Mouse (Mus musculus) T-cell, adult 66 days (primary cell): Measurements from ENCODE around the gene Gm17387. TPM values are rescaled to one million over a fixed set of nuclear protein-coding genes. Genes with fewer than 3 reads are reported as not detected.

Experiments used
- total RNA-seq, 2 experiments: library from RNA; stranded (reverse); gene quantifications; 3 replicates in 1 of 2; 4 replicates in 1 of 2; pipeline ENCODE4 v1.2.4; 2023

Gene Gm17387
- total RNA-seq, result not detected

DNA sequence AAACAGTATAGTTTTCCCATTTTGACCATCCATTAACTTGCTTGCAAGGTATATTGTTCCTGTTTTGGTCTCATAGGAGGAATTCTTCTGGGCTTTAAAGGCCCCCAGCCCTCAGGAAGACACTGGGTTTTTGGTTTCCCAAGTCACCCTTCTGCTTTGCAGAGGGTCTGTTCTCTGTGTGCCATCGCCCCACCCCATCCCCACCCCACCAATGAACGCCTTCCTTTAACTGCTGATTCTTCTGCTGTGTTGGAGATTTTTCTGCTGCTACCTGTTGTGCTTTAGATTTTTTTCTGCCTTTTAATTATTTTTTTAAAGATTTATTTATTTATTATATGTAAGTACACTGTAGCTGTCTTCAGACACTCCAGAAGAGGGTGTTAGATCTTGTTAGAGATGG is at the start of gene Gm17387:
TSS of gene Gm17387 (plus strand) at position 301 of the 400 bp plus-strand sequence.

DNA sequence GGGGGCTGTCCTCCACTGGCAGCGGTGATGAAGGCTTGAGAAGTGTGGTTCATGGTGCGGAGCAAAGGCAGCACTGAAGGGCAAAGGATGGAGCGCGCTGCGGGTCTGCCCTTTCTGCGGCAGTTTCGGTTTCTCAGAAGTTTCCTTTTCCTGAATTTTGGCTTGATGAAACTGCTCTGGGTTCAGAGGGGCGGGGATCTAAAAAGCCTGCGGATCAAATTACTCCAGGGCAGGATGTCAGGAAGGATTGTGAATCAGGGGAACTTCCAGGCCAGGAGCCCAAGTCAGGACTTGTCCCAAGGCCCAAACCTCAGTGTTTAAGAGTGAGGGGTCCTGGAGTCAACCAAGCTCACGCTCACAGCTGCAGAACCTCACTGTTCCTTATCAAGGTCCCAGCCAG is 18.3 kb upstream of the Gm17387 start, which contains the start of gene Ifitm3:
TSS of gene Ifitm3 (minus strand) at position 178 of the 400 bp plus-strand sequence.

DNA sequence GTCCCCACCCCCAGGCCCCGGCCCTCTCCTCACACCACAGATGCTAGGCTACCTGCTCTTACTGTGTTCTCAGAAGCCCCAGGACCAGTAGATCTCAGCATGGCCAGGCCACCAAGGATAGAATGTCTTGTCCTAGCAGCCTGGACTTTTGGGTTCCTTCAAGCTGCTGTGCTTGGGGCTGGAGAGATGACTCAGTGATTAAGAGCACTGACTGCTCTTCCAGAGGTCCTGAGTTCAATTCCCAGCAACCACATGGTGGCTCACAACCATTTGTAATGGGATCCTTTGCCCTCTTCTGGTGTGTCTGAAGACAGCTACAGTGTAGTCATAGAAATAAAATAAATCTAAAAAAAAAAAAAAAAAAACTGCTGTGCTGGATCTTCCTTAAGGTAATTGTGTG is 11.1 kb upstream of the Gm17387 start, which contains the start of gene Ifitm6:
TSS of gene Ifitm6 (minus strand) at position 101 of the 400 bp plus-strand sequence.

DNA sequence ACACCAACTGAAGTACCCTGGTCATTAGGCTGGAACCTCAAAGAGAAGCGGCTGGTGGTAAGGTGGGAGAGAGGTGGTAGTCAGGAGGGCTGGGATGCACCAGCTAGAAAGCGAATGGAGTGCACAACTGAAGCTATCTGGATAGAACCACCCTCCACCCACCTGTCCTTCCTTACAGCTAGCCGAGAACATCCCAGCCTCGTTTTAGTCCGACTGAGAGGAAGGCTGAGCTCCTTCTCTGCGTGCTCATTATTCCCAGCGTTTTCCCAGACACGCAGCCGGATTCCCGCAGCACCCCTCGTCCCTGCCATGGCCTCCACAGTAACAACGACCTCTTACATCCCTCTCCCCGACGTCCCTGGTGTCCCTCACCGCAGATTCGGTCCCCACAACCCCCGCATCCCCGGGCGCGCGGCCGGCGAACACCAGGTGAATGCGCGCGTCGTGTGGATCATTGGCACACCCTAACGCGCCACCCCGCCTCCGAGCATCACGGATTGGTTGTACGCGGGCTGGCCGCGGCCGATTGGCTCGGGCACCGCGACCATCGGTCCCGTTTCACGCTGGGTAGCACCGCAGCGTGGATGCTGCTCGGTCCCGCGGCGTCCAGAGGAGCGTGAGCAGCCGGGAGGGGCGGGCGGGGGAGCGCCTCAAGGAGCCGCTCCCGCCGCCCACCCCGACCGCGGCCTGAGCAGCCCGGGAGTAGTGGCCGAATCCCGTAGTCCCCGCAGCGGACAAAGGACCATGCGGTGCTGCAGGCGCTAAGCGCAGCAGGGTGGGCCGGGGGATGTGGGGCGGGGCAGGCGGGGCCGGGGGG is 31.7 kb downstream of the Gm17387 start, which contains the start of gene B4galnt4:
TSS of gene B4galnt4 (plus strand) at position 679 of the 817 bp plus-strand sequence.

DNA sequence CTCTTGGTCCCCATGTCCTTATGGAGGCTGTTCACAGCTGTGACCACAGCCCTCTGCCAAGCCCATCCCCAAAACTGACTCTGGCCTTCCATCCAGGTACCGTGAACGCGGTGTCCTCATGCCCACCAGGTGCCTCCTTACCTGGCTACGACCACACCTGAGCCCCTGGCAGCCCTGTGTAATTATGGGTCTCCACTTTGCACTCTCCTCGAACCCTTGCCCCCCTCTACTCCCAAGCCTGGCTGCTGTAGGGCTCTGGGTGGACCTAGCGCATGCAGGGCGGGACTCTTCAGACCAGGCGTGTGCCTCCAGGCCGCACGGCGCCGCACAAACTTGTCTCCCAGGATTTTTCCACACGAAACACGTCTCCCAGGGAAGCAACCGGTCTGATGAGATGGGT is 48.9 kb downstream of the Gm17387 start, which contains the start of gene Pkp3:
TSS of gene Pkp3 (plus strand) at position 378 of the 400 bp plus-strand sequence.

Other genes starting within 250 kb of the Gm17387 start
- gene Syce1, start 241.3 kb upstream of the Gm17387 start, total RNA-seq, result not detected
- gene Zfp941, start 207.0 kb upstream of the Gm17387 start, total RNA-seq, result not detected
- not detected for gene Urah, start 194.1 kb upstream of the Gm17387 start, total RNA-seq
- gene Scgb1c1, start 183.6 kb upstream of the Gm17387 start, total RNA-seq, result not detected
- gene Odf3, start 181.3 kb upstream of the Gm17387 start, total RNA-seq, result not detected
- gene Gm45785, start 172.8 kb upstream of the Gm17387 start, total RNA-seq, result not detected
- gene Ric8a, start 172.2 kb upstream of the Gm17387 start, total RNA-seq, result 100 to 1,000 TPM; 109 to 116 TPM
- 10 to 100 TPM; 31.2 to 31.7 TPM for gene Bet1l, start 171.6 kb upstream of the Gm17387 start, total RNA-seq
- 10 to 100 TPM; 75.3 to 88.5 TPM for gene Psmd13, start 147.2 kb upstream of the Gm17387 start, total RNA-seq
- gene Sirt3, start 146.8 kb upstream of the Gm17387 start, total RNA-seq, result 1 to 10 TPM; 8.4 to 9.2 TPM
- gene Cox8b, start 128.7 kb upstream of the Gm17387 start, total RNA-seq, result not detected
- under 1 TPM in 1 of 2 experiments, not detected in 1; 0.17 TPM for gene Nlrp6, start 108.2 kb upstream of the Gm17387 start, total RNA-seq
- 1 to 10 TPM; 7.3 to 8.9 TPM for gene Pgghg, start 87.7 kb upstream of the Gm17387 start, total RNA-seq
- gene Ifitm5, start 78.8 kb upstream of the Gm17387 start, total RNA-seq, result not detected
- gene Gm45717, start 73.2 kb upstream of the Gm17387 start, total RNA-seq, result not detected
- gene Ifitm2, start 73.1 kb upstream of the Gm17387 start, total RNA-seq, result 10 to 100 TPM; 17.0 to 18.4 TPM
- gene Ifitm1, start 61.9 kb upstream of the Gm17387 start, total RNA-seq, result 1 to 10 TPM in 1 of 2 experiments, not detected in 1; 5.9 TPM
- 1 to 10 TPM; 1.2 to 5.6 TPM for gene Ifitm3, start 18.4 kb upstream of the Gm17387 start, total RNA-seq
- not detected for gene Ifitm6, start 11.2 kb upstream of the Gm17387 start, total RNA-seq
- 1 to 10 TPM; 1.4 to 2.2 TPM for gene B4galnt4, start 32.0 kb downstream of the Gm17387 start, total RNA-seq
- gene Pkp3, start 49.1 kb downstream of the Gm17387 start, total RNA-seq, result 10 to 100 TPM; 45.7 to 59.0 TPM
- 10 to 100 TPM; 74.9 to 85.3 TPM for gene Sigirr, start 71.4 kb downstream of the Gm17387 start, total RNA-seq
- not detected for gene Ano9, start 88.7 kb downstream of the Gm17387 start, total RNA-seq
- 10 to 100 TPM; 12.0 to 12.5 TPM for gene Ptdss2, start 93.3 kb downstream of the Gm17387 start, total RNA-seq
- 10 to 100 TPM; 35.2 to 41.1 TPM for gene Rnh1, start 143.7 kb downstream of the Gm17387 start, total RNA-seq
- gene Hras, start 164.9 kb downstream of the Gm17387 start, total RNA-seq, result 10 to 100 TPM; 38.9 to 45.3 TPM
- gene Lrrc56, start 165.0 kb downstream of the Gm17387 start, total RNA-seq, result 1 to 10 TPM; 4.8 to 5.0 TPM
- 1 to 10 TPM; 2.4 to 2.6 TPM for gene Lmntd2, start 184.9 kb downstream of the Gm17387 start, total RNA-seq
- 1 to 10 TPM; 9.3 to 9.6 TPM for gene Rassf7, start 186.7 kb downstream of the Gm17387 start, total RNA-seq
- 100 to 1,000 TPM; 173 to 177 TPM for gene Phrf1, start 199.7 kb downstream of the Gm17387 start, total RNA-seq
- gene Irf7, start 237.3 kb downstream of the Gm17387 start, total RNA-seq, result 10 to 100 TPM; 34.4 to 53.3 TPM
- not detected for gene Cdhr5, start 247.7 kb downstream of the Gm17387 start, total RNA-seq